Mouse (Mus musculus) G1E (cell line): ENCODE results near the gene Ccdc36. TPM values are rescaled to one million over a fixed set of nuclear protein-coding genes. Genes with fewer than 3 reads are reported as not detected.

Experiments
- ATAC-seq: 2 replicates; pipeline ENCODE4 v1.8.0; 2016; ENCODE audit warnings: mild to moderate bottlenecking; ENCODE audit not compliant: insufficient number of reproducible peaks, poor library complexity, low FRiP score, severe bottlenecking; ENCODE audit errors: extremely low read depth
- DNase-seq: peaks from one replicate; pipeline ENCODE4 v3.0.0; 2012; ENCODE audit warnings: low spot score
- H3K27me3 ChIP-seq: 2 replicates; pipeline ENCODE4 v1.6.1; 2012; ENCODE audit warnings: mild to moderate bottlenecking, low read length, inconsistent platforms; ENCODE audit not compliant: insufficient read depth
- H3K36me3 ChIP-seq: replicated peaks from 2 replicates; pipeline ENCODE3; 2012; ENCODE audit warnings: mild to moderate bottlenecking, inconsistent platforms
- H3K4me1 ChIP-seq: 2 replicates; pipeline ENCODE4 v1.6.1; 2012; ENCODE audit warnings: low read depth, low read length, inconsistent platforms, mixed read lengths; ENCODE audit not compliant: insufficient read depth
- H3K4me3 ChIP-seq: 2 replicates; pipeline ENCODE4 v1.5.1; 2012; ENCODE audit warnings: low read depth, mild to moderate bottlenecking, inconsistent platforms, low read length, moderate library complexity, mixed read lengths
- H3K9me3 ChIP-seq: replicated peaks from 2 replicates; pipeline ENCODE4 v1.6.1; 2012; ENCODE audit warnings: inconsistent platforms
- CTCF ChIP-seq: IDR thresholded peaks from 2 replicates; pipeline ENCODE4 v1.5.1; 2012; ENCODE audit warnings: low read depth, low read length, inconsistent platforms, mixed read lengths
- GATA1 ChIP-seq: IDR thresholded peaks from 2 replicates; pipeline ENCODE4 v1.6.1; 2012; ENCODE audit warnings: borderline replicate concordance, low read length, inconsistent platforms, mixed read lengths
- GATA2 ChIP-seq: IDR thresholded peaks from 2 replicates; pipeline ENCODE4 v1.6.1; 2012; ENCODE audit warnings: low read depth, low read length, inconsistent platforms, borderline replicate concordance
- POLR2AphosphoS5 ChIP-seq: IDR thresholded peaks from 2 replicates; pipeline ENCODE4 v1.6.1; 2012; ENCODE audit warnings: low read depth, low read length, inconsistent platforms; ENCODE audit not compliant: insufficient replicate concordance
- TAL1 ChIP-seq: conservative IDR thresholded peaks from 2 replicates; pipeline ENCODE4 v1.6.1; 2012; ENCODE audit warnings: low read depth, low read length, inconsistent platforms, mixed read lengths
- polyA plus RNA-seq: library from polyadenylated mRNA; stranded (reverse); fragments of >175 nt; gene quantifications from 2 replicates; pipeline ENCODE4 v1.2.3, GENCODE M21; 2012
- total RNA-seq, 2 experiments: library from RNA; stranded (forward) in 1 of 2; stranded (reverse) in 1 of 2; fragments of 200-1000 nt in 1 of 2; fragments of >200 nt in 1 of 2; fragmentation: Nextera tagmentation in 1 of 2; gene quantifications; 2 replicates each; pipeline ENCODE4 v1.2.3; 2014 to 2017

The Ccdc36 gene
- total and polyA plus RNA-seq, 3 experiments: 0.22 TPM; not detected in 2

- no peaks in the 10 kb centered on the region for H3K27me3 ChIP-seq
- no peak for TF ChIP-seq CTCF
- TF ChIP-seq TAL1: no peak
- no peak for TF ChIP-seq POLR2AphosphoS5
- TF ChIP-seq GATA1: no peak
- TF ChIP-seq GATA2: no peak
- H3K36me3 ChIP-seq: peaks cover 20% of the 10 kb centered on the region
- H3K9me3 ChIP-seq: no peaks in the 10 kb centered on the region
- DNase-seq (no peak), ATAC-seq (no peak)
- peaks cover 74% of the 10 kb centered on the region for H3K4me1 ChIP-seq
- H3K4me3 ChIP-seq: no peak overlapping the region
These were observed 26.1 kb upstream of the Ccdc36 start for GRCm38 (mm10) chr9:108454429-108454828.

- H3K27me3 ChIP-seq: no peaks in the 10 kb centered on the region
- no peaks in the 10 kb centered on the region for H3K9me3 ChIP-seq
- DNase-seq (no peak), ATAC-seq (no peak)
- peaks cover 27% of the 10 kb centered on the region for H3K36me3 ChIP-seq
- TF ChIP-seq CTCF: no peak
- TF ChIP-seq TAL1: no peak
- TF ChIP-seq GATA1: no peak
- no peak for TF ChIP-seq POLR2AphosphoS5
- TF ChIP-seq GATA2: no peak
- peaks cover 70% of the 10 kb centered on the region for H3K4me1 ChIP-seq
- H3K4me3 ChIP-seq: no peak overlapping the region
These were observed 25.2 kb upstream of the Ccdc36 start for GRCm38 (mm10) chr9:108453458-108453857.

- H3K4me1 ChIP-seq: peaks cover 68% of the 10 kb centered on the region
- TF ChIP-seq TAL1 (no peak), POLR2AphosphoS5 (no peak), GATA2 (no peak), GATA1 (no peak), CTCF (no peak)
- peak overlapping the region; percentile 76; the same call in 1 of the 2 replicates for H3K4me3 ChIP-seq
These were observed 24.6 kb upstream of the Ccdc36 start for GRCm38 (mm10) chr9:108452911-108453310.

GRCm38 (mm10) chr9:108452291-108452906 is 24.1 kb upstream of the Ccdc36 start:
- peaks cover 64% of the 10 kb centered on the region for H3K4me1 ChIP-seq
- ATAC-seq: peak; percentile 64
- H3K27me3 ChIP-seq: no peaks in the 10 kb centered on the region
- peak; percentile 82 for DNase-seq
- peaks cover 37% of the 10 kb centered on the region for H3K36me3 ChIP-seq
- peak overlapping the region; percentile 76 for H3K4me3 ChIP-seq
- TF ChIP-seq CTCF (peak; percentile 88), TAL1 (no peak)
- no peaks in the 10 kb centered on the region for H3K9me3 ChIP-seq

More at GRCm38 (mm10) chr9:108452911-108453310, 24.6 kb upstream of the Ccdc36 start:
- no peaks in the 10 kb centered on the region for H3K27me3 ChIP-seq
- peaks cover 32% of the 10 kb centered on the region for H3K36me3 ChIP-seq
- ATAC-seq: no peak
- no peak for DNase-seq
- H3K9me3 ChIP-seq: no peaks in the 10 kb centered on the region

- H3K9me3 ChIP-seq: no peaks in the 10 kb centered on the region
- H3K4me1 ChIP-seq: peaks cover 62% of the 10 kb centered on the region
- DNase-seq: peak; percentile 41
- H3K4me3 ChIP-seq: peak overlapping the region; percentile 76
- H3K36me3 ChIP-seq: peaks cover 38% of the 10 kb centered on the region
- no peaks in the 10 kb centered on the region for H3K27me3 ChIP-seq
- no peak for ATAC-seq
- TF ChIP-seq GATA1 (no peak), GATA2 (no peak), TAL1 (peak; percentile 12; the same call in 1 of the 2 replicates)
These were observed 23.4 kb upstream of the Ccdc36 start for GRCm38 (mm10) chr9:108451519-108452160.

- peak; percentile 62 for DNase-seq
- peak overlapping the region; percentile 76 for H3K4me3 ChIP-seq
These were observed 22.8 kb upstream of the Ccdc36 start for GRCm38 (mm10) chr9:108451170-108451493.

More at GRCm38 (mm10) chr9:108451170-108451493, 22.8 kb upstream of the Ccdc36 start:
- Histone ChIP-seq H3K4me1 (peaks cover 57% of the 10 kb centered on the region), H3K27me3 (no peaks in the 10 kb centered on the region), H3K36me3 (peaks cover 38% of the 10 kb centered on the region), H3K9me3 (no peaks in the 10 kb centered on the region)
- peak; percentile 46; the same call in 1 of the 2 replicates for ATAC-seq
- TF ChIP-seq POLR2AphosphoS5 (no peak), CTCF (no peak), GATA1 (no peak), GATA2 (no peak), TAL1 (0 out of 2 replicates have a peak, but pooled peaks have one; percentile 27)
